Mouse (Mus musculus): ENCODE measurements at regions not wholly inside any gene's neighbourhood (a gene's known extent, or its start where the extent isn't known, plus 50 kb on each side); places are given as distances from the start of the nearest gene placed in this dataset.

DNA sequence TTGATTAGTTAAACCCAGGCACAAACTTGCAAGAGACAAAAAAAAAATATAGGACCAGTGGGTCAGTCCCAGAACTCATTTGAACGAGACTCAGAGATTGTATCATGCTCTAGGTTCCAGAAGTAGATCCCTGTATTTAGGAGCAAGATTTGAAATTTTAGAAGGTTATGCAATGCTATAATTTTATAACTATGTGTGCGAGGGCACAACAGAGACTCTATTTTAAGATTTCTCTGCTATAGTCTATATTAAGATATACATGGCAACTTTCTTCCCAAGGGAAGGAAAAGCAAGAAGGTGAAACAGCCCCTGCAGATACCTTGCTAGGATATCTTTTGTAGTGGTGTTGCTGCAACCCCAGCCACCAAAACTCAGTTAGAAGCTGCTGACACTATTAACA, 55.7 kb downstream of the Otor start:
- Histone ChIP-seq H3K4me3 (no peak overlapping the region), H3K4me2 (no peak overlapping the region), H3K4me1 (peaks cover 6% of the 10 kb centered on the region), H3K36me3 (ENCODE audit: poor library complexity, severe bottlenecking) (no peaks in the 10 kb centered on the region), H3K9me3 (replicated peaks) (no peaks in the 10 kb centered on the region), H3K27me3 (no peaks in the 10 kb centered on the region), H3K27ac (no peak overlapping the region), H3K9ac (no peak overlapping the region)
- no peak for ATAC-seq
- WGBS, result 87% methylated on average over 2 of the region's 2 CpGs

GRCm38 (mm10) chr2:143149189-143149588, 70.9 kb downstream of the Otor start:
- Histone ChIP-seq H3K4me1 (no peaks in the 10 kb centered on the region), H3K27me3 (no peaks in the 10 kb centered on the region), H3K4me3 (no peak overlapping the region), H3K9me3 (replicated peaks) (no peaks in the 10 kb centered on the region), H3K36me3 (ENCODE audit: poor library complexity, severe bottlenecking) (no peaks in the 10 kb centered on the region), H3K27ac (no peak overlapping the region), H3K9ac (no peak overlapping the region), H3K4me2 (no peak overlapping the region)
- 71% methylated on average over 3 of the region's 3 CpGs for whole genome bisulfite sequencing
- no peak for ATAC-seq

- no peaks in the 10 kb centered on the region for H3K27me3 ChIP-seq
- no peak overlapping the region for H3K4me2 ChIP-seq
- H3K4me3 ChIP-seq, result no peak overlapping the region
- H3K9ac ChIP-seq, result no peak overlapping the region
- H3K9me3 ChIP-seq (replicated peaks), result no peaks in the 10 kb centered on the region
- no peak overlapping the region for H3K27ac ChIP-seq
- H3K4me1 ChIP-seq, result no peaks in the 10 kb centered on the region
- ATAC-seq, result no peak
- no peaks in the 10 kb centered on the region for H3K36me3 ChIP-seq (ENCODE audit: poor library complexity, severe bottlenecking)
- 94% methylated on average over 8 of the region's 8 CpGs for WGBS
Observed at GRCm38 (mm10) chr2:143164081-143164984, 86.1 kb downstream of the Otor start.

DNA sequence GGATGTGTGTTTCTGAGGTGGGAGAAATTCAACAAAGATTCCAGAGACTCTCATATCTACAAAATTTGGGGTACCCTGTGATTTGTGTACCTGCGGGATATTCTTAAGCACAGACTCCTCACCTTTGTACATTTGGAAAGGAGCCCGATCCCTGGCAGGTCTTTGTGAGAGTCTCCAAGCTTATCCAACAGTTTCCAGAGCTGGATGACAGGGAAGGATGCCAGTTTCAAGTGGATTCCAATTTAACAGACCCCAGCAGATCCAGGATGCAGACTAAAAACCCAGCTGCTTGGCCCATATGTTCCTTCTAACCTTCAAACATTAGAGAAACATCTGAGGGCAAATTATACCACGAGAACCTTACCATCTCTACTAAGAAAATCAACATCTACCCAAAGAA, 88.5 kb downstream of the Otor start:
- Histone ChIP-seq H3K27ac (no peak overlapping the region), H3K4me3 (no peak overlapping the region), H3K27me3 (no peaks in the 10 kb centered on the region), H3K36me3 (ENCODE audit: poor library complexity, severe bottlenecking) (no peaks in the 10 kb centered on the region), H3K9me3 (replicated peaks) (no peaks in the 10 kb centered on the region), H3K4me1 (no peaks in the 10 kb centered on the region), H3K9ac (no peak overlapping the region), H3K4me2 (no peak overlapping the region)
- no peak for ATAC-seq
- WGBS, result 77% methylated on average over 3 of the region's 3 CpGs

DNA sequence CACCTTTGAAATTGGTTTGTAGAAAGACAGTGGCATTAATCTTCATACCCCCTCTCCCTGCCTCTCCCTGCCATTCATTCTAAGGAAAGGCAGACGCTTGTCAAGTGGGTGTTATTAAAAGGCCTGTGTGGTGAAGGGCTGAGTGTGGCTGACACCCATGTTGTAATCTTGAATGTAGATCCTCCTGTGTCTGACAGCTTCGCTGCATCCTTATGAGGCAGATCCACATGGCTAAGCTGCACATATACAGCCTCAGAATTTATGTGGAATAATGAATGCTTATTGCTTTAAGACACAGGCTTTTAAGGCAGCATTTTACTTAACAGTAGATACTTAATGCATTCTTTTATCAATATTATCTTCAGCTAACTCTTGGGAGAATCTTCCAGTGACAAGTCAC, 92.4 kb downstream of the Otor start:
- Histone ChIP-seq H3K9me3 (replicated peaks) (no peaks in the 10 kb centered on the region), H3K4me2 (no peak overlapping the region), H3K4me1 (no peaks in the 10 kb centered on the region), H3K36me3 (ENCODE audit: poor library complexity, severe bottlenecking) (no peaks in the 10 kb centered on the region), H3K4me3 (no peak overlapping the region), H3K9ac (no peak overlapping the region), H3K27ac (no peak overlapping the region), H3K27me3 (no peaks in the 10 kb centered on the region)
- peak; percentile 55 for ATAC-seq
- WGBS, result 67% methylated on average over 2 of the region's 2 CpGs

DNA sequence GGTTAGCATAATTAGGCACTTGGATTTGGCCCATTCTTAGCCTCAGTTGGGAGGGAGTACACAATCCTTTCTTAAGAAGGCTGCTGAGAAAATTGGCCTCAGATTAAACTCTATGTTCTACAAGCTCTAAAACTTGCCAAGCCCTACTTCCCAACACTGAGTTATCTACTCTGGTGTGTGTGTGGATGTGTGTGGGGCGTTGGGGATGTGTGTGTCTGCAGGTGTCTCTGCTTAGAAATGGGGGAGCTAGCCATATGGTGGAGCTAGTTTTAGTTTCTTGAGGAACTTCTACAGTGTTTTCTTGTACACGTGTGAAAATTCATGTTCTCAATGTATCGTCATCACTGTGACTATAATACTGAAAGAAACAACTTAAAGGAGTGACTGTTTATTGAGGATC, 106.3 kb downstream of the Otor start:
- 80% methylated on average over 3 of the region's 3 CpGs for WGBS
- Histone ChIP-seq H3K9ac (no peak overlapping the region), H3K4me2 (no peak overlapping the region), H3K27ac (no peak overlapping the region), H3K4me3 (no peak overlapping the region), H3K9me3 (replicated peaks) (no peaks in the 10 kb centered on the region), H3K36me3 (ENCODE audit: poor library complexity, severe bottlenecking) (no peaks in the 10 kb centered on the region), H3K27me3 (no peaks in the 10 kb centered on the region), H3K4me1 (no peaks in the 10 kb centered on the region)
- no peak for ATAC-seq

DNA sequence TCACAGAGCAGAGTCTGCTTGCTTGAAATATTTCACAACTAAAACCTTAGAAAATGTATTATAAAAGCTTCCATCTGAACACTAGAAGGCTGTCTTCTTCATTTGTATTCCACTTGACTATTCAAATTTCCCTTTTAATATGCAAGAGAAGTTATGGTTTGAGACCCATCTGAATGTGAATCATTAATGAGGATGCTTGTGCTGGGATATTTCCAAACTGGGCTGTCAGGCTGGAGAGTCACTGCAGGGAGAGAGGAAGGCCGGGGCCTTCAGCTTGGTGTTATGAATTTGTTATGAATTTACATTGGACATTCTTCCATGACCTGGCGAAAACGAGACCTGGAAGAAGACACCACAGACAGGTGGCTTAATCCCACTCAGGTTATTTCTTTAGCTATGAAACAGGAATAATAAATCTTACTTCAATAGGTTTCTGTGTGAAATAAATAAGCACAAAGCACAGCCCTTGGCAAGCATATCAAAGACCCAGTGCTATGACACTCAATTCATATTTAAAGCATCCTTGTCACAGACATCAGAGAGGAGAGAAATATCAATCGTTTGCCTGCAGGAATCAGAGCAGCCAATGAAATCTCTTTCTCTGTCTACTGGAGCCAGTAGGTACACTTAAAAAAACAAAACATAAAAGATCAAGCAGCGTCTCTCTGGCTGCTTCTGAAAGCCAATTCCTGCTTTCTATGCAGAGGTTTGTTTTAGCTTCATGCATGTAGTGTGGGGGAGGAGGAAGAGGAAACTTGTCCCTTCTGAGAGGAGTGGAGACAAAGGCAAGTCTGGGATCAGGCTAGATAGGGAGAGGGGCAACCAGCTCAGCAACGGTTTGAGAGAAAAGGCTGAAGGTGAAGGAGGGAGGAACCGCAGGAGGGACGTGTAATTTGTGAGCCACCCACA, 114.2 kb downstream of the Otor start:
- Histone ChIP-seq H3K4me2 (no peak overlapping the region), H3K4me1 (no peaks in the 10 kb centered on the region), H3K9me3 (replicated peaks) (no peaks in the 10 kb centered on the region), H3K27ac (0 out of 2 replicates have a peak overlapping the region, but pooled peaks have one; percentile 38), H3K36me3 (ENCODE audit: poor library complexity, severe bottlenecking) (no peaks in the 10 kb centered on the region), H3K27me3 (no peaks in the 10 kb centered on the region), H3K4me3 (no peak overlapping the region), H3K9ac (no peak overlapping the region)
- WGBS, result 30% methylated on average over 8 of the region's 8 CpGs
- peak; percentile 74 for ATAC-seq

DNA sequence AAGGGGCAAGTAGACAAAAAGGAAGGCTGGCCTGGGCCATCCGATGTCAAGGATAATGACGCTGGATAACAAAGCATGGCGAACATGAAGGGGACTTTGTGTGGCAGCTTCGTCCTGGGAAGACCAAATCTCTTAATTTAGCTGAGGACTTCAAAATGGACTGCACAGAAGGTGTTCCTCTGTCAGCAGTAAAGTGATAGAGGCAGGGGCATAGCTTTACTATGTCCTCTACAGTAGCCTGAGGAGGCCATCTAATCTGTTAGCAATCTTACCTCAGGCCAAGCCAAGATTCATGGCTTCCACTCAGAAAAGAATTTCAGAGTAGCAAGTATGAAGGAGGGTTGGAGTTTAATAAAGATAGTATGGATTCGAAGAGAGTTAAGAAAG, 114.9 kb downstream of the Otor start:
- Histone ChIP-seq H3K27me3 (no peaks in the 10 kb centered on the region), H3K27ac (no peak overlapping the region), H3K4me2 (no peak overlapping the region), H3K36me3 (ENCODE audit: poor library complexity, severe bottlenecking) (no peaks in the 10 kb centered on the region), H3K4me3 (no peak overlapping the region), H3K9ac (no peak overlapping the region), H3K4me1 (no peaks in the 10 kb centered on the region), H3K9me3 (replicated peaks) (no peaks in the 10 kb centered on the region)
- peak; percentile 65; the same call in 1 of the 2 replicates for ATAC-seq
- WGBS, result 24% methylated on average over 5 of the region's 5 CpGs

- 89% methylated on average over 11 of the region's 11 CpGs for WGBS
- no peak for ATAC-seq
Observed at GRCm38 (mm10) chr2:143199583-143200249, 121.4 kb downstream of the Otor start.

DNA sequence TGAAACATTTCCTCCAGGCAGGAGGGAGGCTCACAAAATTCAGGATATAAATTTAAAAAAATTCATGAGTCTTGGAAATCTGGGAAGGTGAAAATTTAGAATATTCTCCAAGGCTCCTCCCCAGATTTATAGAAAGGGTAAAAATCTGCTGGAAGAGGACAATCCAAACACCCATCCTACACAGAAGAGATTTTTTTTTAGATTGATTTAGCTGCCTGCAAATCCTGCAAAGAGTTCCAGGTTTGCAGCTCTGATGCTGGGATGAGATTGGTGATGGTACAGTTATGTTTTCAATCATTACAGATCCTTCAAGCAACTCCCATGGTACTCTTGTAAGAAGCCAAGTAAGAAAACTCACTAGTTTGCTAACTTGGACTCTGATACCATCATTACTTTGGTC, 127.8 kb downstream of the Otor start:
- Histone ChIP-seq H3K27me3 (no peaks in the 10 kb centered on the region), H3K27ac (no peak overlapping the region), H3K4me3 (no peak overlapping the region), H3K9me3 (replicated peaks) (no peaks in the 10 kb centered on the region), H3K36me3 (ENCODE audit: poor library complexity, severe bottlenecking) (no peaks in the 10 kb centered on the region), H3K4me2 (no peak overlapping the region), H3K9ac (no peak overlapping the region), H3K4me1 (no peaks in the 10 kb centered on the region)
- ATAC-seq, result no peak

More at GRCm38 (mm10) chr2:143199583-143200249, 121.4 kb downstream of the Otor start:
- Histone ChIP-seq H3K27ac (no peak overlapping the region), H3K9ac (no peak overlapping the region), H3K4me1 (no peaks in the 10 kb centered on the region), H3K4me3 (no peak overlapping the region), H3K9me3 (replicated peaks) (no peaks in the 10 kb centered on the region), H3K4me2 (no peak overlapping the region), H3K36me3 (ENCODE audit: poor library complexity, severe bottlenecking) (no peaks in the 10 kb centered on the region), H3K27me3 (no peaks in the 10 kb centered on the region)

GRCm38 (mm10) chr2:143207191-143207590, 128.9 kb downstream of the Otor start:
- no peaks in the 10 kb centered on the region for H3K36me3 ChIP-seq (ENCODE audit: poor library complexity, severe bottlenecking)
- H3K9me3 ChIP-seq (replicated peaks), result no peaks in the 10 kb centered on the region
- H3K27me3 ChIP-seq, result no peaks in the 10 kb centered on the region
- no peak for ATAC-seq
- H3K4me1 ChIP-seq, result no peaks in the 10 kb centered on the region
- no peak overlapping the region for H3K4me3 ChIP-seq
- H3K9ac ChIP-seq, result no peak overlapping the region
- no peak overlapping the region for H3K27ac ChIP-seq
- no peak overlapping the region for H3K4me2 ChIP-seq
- 42% methylated on average over 5 of the region's 5 CpGs for WGBS

DNA sequence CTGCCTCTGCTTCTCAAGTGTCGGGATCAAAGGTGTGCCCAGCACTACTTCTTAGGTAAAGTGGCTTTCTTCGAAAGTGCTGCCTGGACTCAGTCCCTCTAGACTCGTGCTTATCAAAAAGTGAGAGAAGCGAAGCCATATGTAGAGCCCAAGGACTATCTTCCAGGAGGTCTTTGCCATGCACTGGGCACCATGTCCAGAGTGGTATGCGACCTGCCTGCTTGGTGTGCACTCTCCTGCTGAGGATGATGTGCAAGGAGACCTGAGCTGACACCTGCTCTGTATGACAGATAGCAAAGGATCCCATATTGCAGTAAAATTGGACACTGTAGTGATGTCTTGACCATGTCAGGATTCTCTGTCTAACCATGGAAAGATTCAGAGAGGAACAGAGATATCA, 139.0 kb downstream of the Otor start:
- H3K9ac ChIP-seq, result no peak overlapping the region
- H3K4me2 ChIP-seq, result no peak overlapping the region
- no peak overlapping the region for H3K27ac ChIP-seq
- H3K4me3 ChIP-seq, result no peak overlapping the region
- 90% methylated on average over 5 of the region's 5 CpGs for WGBS
- H3K36me3 ChIP-seq (ENCODE audit: poor library complexity, severe bottlenecking), result no peaks in the 10 kb centered on the region
- peak; percentile 10; the same call in 1 of the 2 replicates for ATAC-seq
- H3K4me1 ChIP-seq, result no peaks in the 10 kb centered on the region
- H3K9me3 ChIP-seq (replicated peaks), result no peaks in the 10 kb centered on the region
- no peaks in the 10 kb centered on the region for H3K27me3 ChIP-seq

All from forebrain, embryonic 13.5 days (tissue).